Mouse (Mus musculus) lung, postnatal 0 days (tissue): ENCODE data around the gene Trim43a.
"Not testable (repeated sequence)": the region's sequence is repeated elsewhere in the genome, so short reads cannot be mapped to it uniquely, and the experiment has no call there.

Source experiments
- CTCF ChIP-seq: IDR thresholded peaks from 2 replicates; pipeline ENCODE4 v1.5.1; 2016; ENCODE audit warnings: antibody characterized with exemption, mild to moderate bottlenecking
- EP300 ChIP-seq: IDR thresholded peaks from 2 replicates; pipeline ENCODE4 v1.6.1; 2016; ENCODE audit warnings: antibody characterized with exemption, mild to moderate bottlenecking, control low read depth

- not testable (repeated sequence) for TF ChIP-seq CTCF, EP300
These were observed at the start of gene Trim43a for GRCm38 (mm10) chr9:88580591-88580990.
